Mouse (Mus musculus) CD4-positive, CD25-positive, alpha-beta regulatory T cell, adult 2 months (primary cell): ENCODE measurements around the gene Lsp1.

Experiments
- DNase-seq: peaks from one replicate; pipeline ENCODE4 v3.0.0-alpha.2; 2012; ENCODE audit warnings: low read depth, low spot score

Lsp1 gene

GRCm38 (mm10) chr7:142460636-142461077 lies at the start of gene Lsp1:
Lsp1 (plus strand) TSS chr7:142460809.
- DNase-seq, result peak; percentile 70

DNA sequence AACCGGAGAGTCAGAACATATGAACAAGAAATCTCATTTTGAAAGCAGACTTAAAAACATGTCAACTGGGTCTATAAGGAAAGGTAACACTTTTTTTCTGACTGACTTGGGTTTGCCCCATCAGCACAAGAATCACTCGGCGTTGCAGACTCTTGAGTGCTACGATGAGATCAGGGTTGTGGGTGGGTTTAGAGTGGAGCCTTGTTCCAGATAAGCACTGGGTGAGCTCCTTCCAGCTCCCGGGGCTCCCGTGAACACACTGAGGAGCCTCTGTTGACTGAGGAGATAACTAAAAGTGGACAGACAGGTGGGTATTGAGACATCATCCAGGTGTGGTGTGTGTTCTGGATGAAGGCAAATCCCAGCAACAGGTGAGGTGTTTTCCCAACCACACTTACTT lies 47.3 kb upstream of the Lsp1 start:
- DNase-seq, result no peak

DNA sequence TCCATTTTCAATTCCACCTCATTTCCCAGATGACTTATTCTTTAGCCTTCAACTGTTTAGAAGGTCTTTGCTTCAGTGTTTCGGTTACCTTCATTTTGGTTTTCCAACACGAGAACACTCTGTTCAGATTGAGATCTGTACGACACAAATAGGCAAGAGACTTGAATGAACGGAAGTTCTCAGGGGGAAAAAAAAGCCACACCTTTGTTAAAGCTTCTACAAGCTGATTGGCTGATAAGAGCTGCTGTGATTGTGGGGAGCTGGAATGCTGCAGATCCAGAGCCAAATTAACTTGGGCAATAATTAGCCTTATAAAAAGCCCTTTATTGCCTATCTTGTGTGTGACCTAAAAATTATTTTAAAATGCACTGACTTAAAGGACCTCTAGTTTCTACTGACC lies 45.3 kb upstream of the Lsp1 start:
- no peak for DNase-seq

DNA sequence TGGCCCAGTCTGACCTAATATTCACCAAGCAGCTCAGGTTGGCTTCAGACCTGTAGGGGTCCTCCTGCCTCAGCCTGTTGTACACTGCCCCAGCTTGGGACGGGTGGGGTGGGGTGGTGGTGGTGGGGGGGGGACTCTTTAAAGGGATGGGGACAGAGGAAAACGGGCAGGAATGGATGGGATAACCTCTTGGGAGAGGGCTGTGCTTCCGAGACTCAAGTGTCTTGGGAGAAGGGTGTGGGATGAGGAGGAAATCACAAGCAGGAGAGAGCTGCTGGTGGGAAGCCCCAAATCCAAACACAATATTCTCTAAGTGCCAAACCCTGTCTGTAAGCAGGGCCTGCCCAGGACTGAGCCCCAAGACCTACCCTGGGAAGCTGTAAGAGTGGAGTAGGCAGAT lies 44.4 kb upstream of the Lsp1 start:
- no peak for DNase-seq

GRCm38 (mm10) chr7:142418027-142418426 lies 42.6 kb upstream of the Lsp1 start:
- no peak for DNase-seq

GRCm38 (mm10) chr7:142418679-142419078 lies 41.9 kb upstream of the Lsp1 start:
- DNase-seq, result no peak

DNA sequence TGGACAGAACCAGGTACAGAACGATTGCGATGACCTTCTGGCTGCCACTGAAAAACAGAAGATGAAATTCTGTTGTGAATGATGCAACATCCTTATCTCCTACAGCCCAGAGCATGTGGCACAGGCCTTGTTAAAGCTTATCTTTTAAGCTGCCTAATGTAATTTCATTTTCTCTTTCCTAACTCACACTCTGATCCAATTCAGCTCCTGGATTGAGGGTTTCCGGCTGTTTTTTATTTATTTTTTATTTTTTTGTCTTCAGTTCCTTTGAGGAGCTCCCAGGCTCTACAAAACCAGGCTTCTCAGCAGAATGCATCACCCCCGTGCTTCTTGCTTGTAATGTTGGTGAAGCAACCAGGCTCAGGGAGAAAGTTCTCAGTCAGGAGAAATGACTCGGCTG lies 40.7 kb upstream of the Lsp1 start:
- DNase-seq, result no peak

DNA sequence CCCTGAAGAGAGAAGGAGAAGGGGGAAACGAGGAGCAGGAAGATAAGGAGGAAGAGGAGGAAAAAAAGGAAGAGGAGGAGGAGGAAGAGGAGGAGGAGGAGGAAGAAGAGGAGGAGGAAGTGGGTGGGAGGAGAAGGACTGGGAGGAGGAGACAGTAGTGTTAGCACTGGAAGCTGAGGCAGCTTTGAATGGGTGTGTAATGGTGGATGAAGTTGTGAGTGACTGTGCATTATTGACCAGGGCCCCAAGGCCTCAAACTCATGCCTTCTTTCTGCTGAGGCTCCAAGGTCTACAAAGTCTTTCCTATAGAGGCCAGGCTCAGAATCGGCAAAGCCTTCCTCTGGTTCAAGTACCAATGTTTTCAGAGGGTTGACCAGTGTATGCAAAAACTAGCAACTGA lies 38.8 kb upstream of the Lsp1 start:
- DNase-seq, result no peak

DNA sequence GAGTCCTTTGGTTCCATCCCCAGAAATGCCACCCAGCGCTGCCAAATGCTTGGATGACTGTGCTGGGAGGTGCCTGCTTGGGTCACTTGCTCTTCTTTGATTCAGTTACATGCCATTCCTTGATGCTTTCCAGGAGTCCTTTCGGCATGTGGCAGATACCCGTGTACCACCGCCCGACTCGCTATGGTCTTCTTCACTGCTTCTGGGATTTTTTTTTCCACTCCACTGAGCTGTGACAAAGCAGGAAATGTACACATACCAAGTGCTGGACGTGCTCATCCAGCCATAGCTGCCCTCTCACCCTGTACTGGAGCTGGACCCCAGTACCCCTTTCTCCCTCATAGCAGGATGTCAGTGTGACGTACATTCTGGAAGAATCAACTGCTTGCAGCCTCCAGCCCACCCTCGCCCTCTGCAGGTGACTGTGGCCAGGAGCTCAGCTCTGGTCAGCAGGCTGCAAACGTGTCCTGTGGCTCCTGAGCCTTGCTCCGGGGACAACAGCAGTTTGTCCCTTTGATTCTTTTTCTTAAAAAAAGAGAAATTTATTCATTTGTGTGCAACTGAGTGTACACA lies 34.9 kb upstream of the Lsp1 start:
- peak; percentile 33 for DNase-seq

GRCm38 (mm10) chr7:142428213-142428612 lies 32.4 kb upstream of the Lsp1 start:
- peak; percentile 31 for DNase-seq

DNA sequence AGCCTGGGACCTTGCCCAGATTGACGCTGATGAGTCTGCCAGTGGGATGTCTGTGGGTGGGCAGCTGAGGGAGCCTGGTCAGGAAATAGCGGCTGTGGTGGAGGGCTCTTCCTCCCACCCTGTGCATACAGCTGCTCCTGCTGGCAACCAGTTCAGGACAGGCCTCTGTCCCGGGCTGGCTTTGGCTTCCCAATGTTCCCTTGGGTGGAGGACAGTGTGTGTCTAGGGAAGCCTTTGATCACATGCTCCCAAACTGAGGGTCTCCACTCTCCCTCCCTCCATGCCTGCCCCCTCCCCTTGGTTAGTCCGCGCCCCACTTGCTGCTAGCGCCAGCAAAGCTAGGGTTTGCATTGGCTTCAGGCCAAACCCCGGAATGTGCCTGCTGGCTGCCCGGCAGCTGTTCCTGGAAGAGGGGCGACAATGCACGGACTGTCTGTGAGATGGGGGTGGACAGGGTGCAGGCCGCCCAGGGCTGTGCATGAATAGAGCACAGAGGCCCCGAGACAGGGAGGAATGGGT lies 30.4 kb upstream of the Lsp1 start:
- no peak for DNase-seq

DNA sequence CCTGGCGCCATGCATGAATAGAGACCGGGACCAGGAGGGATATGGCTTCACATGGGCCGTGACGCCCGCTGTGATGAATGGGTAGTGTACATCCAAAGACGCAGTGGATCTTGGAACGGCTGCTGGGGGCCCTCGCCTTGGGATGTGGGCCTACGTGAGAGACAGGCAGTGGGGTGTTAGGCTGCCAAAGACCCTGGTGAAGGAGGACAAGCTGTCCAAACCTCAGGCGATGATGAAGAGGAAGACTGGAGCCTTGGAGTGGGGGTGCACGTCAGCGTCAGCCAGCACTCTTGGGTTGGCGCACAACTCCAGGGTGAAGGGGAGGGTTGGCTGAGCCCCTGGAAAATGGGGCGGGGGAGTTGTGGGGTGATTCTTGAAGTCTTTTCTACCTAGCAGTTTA lies 29.5 kb upstream of the Lsp1 start:
- DNase-seq, result no peak

GRCm38 (mm10) chr7:142433623-142434022 lies 27.0 kb upstream of the Lsp1 start:
- no peak for DNase-seq

GRCm38 (mm10) chr7:142434137-142434865 lies 26.3 kb upstream of the Lsp1 start, which contains the start of gene Syt8:
Syt8 (plus strand) TSS chr7:142434850.
- DNase-seq, result no peak

GRCm38 (mm10) chr7:142435524-142435923 lies 25.1 kb upstream of the Lsp1 start:
- DNase-seq, result peak; percentile 86

GRCm38 (mm10) chr7:142437324-142437723 lies 23.3 kb upstream of the Lsp1 start:
- peak; percentile 32 for DNase-seq

DNA sequence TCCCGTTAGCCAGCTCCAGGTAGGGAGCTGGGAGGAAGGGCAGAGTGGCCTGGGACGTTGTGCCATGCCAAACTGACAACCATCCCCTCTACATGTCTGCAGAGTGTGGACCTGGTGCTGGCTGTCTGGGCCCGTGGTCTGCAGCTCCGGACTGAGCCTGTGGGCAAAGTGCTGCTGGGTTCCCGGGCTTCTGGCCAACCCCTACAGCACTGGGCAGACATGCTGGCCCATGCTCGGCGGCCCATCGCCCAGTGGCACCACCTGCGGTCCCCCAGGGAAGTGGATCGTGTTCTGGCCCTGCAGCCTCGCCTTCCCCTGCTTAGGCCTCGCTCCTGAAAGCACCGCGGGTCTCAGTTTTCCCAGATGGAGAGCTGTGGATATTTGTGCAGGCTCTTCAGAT lies 20.6 kb upstream of the Lsp1 start:
- no peak for DNase-seq

GRCm38 (mm10) chr7:142440657-142441114 lies 19.9 kb upstream of the Lsp1 start:
- peak; percentile 56 for DNase-seq

DNA sequence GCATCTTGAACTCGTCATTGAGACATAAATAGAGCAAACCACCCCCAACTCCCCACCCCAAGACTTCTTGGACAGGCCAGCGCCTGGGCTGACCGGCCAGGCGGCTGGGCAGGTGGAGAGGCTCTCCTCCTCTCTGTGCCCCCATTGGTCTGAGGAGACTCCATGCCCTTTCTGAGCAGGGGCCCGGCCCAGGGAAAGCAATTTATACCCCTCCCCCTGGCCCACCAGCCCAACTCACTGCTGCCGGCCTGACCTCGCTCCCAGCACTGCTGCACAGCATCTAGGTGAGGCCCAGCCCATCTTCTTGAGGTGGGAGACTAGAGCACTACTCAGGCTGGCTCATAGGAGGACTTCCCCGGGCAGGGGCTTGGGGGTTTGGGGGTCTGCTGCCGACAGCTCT lies 19.0 kb upstream of the Lsp1 start, which contains the start of gene Tnni2:
Gene Tnni2, plus strand, starts transcription at position 224 of the 400 bp plus-strand sequence.
- no peak for DNase-seq

DNA sequence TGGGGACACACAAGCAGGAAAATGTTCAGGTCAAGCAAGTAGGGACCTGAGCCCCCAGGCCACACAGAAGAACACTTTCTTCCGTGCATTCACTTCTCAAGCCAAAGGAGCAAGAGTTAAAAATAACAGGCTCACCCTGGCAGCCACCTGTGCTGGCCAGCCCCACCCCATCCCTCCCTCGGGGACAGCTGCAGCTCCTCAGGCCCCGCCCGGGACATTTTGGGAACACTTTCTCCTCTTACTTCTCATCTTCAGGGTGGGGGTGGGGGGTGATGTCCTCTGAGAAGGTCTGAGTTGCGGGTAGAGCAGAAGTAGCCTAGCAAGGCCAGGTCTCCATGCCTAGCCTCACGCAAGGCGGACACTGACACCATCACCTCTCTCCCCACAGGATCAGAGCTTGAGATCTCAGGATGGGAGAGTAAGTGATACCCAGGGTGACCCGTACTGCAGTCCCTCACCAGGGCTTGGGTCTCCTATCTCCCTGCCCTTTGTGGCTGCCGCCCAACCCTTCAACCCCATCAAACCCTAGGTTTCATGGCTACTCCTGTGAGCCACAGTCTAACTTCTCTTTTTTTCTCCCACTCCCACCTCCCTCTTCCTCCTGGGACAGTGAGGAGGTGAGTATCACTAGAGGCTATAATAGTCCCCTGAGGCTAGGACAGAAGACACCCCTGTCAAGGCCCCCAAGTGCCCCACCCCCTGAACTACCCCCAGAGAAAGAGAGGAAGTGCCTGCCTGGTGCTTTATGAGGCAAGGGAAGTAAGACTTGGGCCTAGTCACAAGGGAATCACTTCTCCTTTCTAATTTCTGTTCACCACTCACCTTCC lies 18.3 kb upstream of the Lsp1 start:
- no peak for DNase-seq

DNA sequence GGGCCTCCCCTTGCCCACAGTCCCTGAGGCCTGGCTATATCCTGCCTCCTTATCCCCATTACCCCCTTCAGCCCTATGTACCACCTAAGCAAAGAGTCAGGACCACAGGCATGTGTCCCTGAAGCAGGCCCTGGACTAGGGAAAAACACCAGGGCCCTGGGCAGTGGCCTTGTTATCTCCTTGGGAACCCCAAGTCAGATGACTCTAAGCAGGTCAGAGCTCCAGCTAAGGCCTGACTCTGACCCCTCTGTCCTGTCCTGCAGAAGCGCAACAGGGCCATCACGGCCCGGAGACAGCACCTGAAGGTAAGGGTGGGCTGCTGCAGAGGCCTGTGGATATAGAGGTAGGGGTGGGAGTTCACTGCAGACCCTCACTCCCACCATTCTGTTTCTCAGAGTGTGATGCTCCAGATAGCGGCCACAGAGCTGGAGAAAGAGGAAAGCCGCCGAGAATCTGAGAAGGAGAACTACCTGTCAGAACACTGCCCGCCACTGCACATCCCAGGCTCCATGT lies 17.6 kb upstream of the Lsp1 start:
- no peak for DNase-seq

DNA sequence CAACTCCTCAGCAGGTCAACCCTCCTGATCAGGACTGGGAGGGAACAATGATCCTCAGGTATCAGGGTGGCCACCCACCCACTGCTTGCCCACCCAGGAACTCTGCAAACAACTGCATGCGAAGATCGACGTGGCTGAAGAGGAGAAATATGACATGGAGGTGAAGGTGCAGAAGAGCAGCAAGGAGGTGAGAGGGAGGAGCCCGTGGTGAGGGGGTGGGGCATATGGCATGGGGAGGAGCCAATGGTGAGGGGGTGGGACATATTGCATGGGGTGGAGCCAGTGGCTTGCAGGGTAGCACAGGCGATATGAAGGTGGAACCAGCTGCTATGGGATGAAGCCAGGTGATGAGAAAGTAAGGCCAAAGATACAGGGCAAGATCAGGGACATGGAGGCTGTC lies 17.1 kb upstream of the Lsp1 start:
- DNase-seq, result no peak
